Comparison of ENCODE assay signal across 16 mouse cellular contexts in genomic region chr2:68843330-68843729, GRCm38 (mm10).
"Had no signal": no experiment of that assay in that cellular context is flagged by ENCODE, and none has a peak within 500 bp of the region (broad histone marks: within the 10 kb centered on the region; RNA-seq: fewer than 3 reads in every experiment).

No protein-coding gene starts in this region.

- DNase-seq: gastrocnemius, postnatal 14 days; gastrocnemius, postnatal 36 days; heart, adult 2 months; heart, postnatal 10 days; heart, postnatal 4 days; kidney, adult 11 months; kidney, adult 2 months; kidney, adult 9 months; kidney, postnatal 14 days; kidney, postnatal 36 days; layer of hippocampus, adult 9-11 months; layer of hippocampus, postnatal 36 days; left cerebral cortex, postnatal 4 days had no signal

- ATAC-seq: hindbrain, embryonic 16.5 days; intestine, embryonic 16.5 days; liver, embryonic 12.5 days had no signal
